Mouse (Mus musculus) Muller cell, postnatal 12 days (primary cell): ENCODE data around the gene Prkab1.

ENCODE experiments used
- DNase-seq: peaks from one replicate; pipeline ENCODE4 v3.0.0-alpha.2; 2015; ENCODE audit errors: inconsistent ontology term

The Prkab1 gene

DNA sequence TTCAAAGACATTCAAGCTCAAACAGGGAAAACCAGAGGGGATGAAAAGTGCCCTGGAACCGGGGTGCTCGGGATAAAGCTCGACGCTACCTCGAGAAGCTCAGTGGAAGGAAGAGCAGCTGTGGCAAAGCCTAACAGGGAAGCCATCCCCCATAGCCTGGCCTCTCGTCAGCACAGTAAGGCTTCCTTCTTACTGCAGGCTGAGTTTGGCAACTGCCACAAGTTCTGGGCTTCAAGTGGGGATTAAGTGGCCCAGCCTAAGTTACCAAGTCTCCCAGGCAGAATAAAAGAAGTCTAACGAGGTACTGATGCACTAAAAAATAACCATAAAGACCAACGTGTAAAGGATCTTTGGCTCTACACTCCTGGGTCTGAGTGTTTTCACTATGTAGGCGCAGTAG lies 6.1 kb downstream of the Prkab1 start:
- DNase-seq = no peak

DNA sequence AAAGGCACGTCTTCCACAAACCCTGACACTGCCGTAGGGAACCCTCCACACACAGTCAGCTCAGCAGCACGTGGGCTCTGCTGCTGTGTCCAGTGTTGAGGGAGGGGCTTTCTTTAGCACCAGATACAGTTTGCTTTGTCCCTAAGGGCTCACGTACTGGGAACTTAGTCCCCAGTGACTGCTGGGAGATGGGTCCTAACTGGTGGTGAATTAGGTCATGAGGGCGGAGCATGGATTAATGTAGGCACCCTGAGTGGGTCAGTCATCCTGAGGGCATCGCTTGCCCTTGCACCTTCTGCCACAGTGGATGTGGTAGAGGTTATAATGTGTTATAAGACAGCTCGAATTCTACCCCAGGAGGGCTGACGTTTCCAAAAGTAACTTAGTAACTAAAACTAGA lies 6.9 kb downstream of the Prkab1 start:
- DNase-seq = no peak

DNA sequence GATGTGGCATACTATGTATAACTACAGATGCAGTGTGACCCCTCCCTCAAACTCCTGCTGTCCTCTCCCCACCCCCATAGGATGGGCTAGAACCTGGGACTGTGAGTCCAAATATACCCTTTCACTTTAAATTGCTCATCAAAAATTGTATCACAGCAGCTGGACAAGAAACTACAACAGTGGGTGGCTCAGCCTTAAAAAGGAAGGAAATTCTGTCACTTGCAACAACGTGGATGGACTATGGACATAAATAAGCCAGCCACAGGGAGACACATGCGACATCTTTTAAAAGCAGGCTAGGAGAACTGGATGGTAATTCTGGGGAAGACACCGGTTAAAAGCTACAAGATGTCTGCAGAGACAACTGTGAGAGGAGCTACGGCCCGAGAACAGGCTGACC lies 7.8 kb downstream of the Prkab1 start:
- DNase-seq = no peak

DNA sequence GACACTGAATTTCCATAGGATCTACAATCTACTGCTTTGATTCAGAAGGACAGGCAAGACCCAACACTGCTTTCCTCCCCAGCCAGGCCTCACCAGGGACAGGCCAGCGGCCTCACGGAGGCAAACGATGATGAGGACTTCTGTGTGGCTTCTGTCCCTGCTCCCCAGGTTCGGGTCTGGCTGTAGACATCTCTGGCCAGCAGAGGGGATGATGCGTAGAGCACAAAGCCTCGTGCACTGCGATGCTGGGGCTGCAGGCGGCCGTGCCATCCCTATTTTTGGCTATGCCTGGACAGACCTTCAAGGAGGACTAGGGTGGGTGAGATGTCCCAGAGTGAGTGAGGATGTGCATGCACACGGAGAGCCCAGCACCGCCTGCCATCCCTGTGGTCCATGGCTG lies 10.1 kb downstream of the Prkab1 start:
- no peak for DNase-seq

DNA sequence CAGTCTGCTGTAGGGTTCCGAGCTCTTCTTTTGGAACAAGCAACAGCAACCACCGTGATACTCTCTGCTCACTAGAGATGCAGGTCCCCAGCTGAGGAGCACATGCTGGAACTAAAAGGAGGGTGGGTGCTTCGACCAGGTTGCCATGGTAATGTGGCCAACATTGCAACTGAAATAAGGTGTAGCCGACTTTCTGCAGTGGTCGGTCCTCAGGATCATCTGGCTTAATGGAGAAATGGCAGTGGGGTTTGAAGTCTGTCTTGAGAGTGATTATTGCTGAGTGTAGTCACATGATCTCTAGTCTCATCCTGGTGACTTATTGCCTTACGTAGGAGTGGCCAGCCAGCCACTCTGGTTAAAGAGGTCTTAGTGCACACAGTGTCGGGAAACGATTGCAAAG lies 10.5 kb downstream of the Prkab1 start:
- no peak for DNase-seq

DNA sequence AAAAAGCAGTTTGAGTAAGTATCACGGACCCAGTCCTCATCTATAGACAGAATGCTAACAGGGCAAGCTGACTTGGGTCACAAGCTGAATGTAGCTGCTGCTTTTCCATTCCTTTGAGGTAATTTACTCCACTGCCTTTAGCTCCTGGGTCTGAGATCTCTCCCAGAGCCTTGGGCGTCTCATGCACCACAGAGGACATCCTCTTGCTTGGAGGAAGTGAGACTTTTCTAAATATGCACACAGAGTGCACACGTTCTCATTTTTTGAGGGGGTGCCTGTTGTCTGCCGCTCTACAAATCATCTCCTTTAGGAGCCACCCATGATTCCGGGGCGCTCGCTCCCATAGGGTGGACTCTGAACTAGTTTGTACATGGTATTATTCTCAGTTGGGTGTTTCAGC lies 11.8 kb downstream of the Prkab1 start:
- no peak for DNase-seq

DNA sequence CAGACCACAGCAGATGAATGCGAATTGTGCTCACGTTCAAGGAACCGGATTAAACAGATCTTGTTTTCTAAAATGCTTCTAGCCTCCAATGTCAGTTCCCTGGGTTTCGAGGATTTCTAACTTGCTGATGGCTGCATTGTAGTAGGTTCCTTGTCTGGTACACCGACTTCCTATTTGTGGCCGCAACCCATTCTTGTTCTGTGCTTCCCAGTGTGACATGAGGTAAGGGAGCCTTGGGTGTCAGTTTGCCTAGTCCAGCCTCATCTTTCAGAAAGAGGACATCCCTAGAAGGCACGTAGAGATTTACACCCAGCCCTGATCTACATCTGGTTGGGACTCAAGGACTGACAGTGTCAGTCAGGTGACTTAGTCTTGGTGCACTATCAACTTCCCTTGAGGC lies 12.6 kb downstream of the Prkab1 start:
- no peak for DNase-seq

DNA sequence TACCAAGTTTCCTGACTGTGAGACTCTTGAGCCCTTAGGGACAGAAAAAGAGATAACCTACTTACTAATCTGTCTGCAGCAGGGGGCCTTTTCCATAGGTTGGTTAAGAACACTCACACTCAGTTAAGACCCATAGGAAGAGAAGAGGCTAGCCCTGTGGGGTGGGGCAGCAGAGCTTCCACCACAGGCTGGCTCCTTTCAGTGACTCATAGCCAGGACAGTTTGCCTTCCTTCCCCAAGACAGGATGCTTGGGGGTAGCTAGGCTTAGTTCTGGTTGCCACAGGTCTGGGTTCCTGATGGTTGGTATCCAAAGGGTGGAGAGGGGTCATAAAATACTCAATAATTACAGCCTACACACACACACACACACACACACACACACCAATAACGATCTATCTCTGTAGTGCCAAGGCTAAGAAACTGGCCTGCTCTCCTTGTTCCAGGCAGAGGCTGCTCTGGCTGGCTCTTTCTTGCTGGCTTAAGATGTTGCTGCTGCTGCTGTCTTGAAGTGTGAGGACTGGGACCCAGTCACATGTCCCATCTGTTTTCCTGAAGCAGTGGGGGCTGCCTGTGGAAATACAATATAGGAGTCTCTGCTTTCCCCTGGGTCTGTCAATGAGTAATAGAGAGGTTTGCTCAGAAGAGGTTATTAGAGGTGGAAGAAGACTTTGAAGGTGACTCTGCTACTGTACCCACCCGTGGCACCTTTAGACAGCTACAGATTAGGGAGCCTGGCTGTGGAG lies 14.3 kb downstream of the Prkab1 start:
- DNase-seq = no peak

DNA sequence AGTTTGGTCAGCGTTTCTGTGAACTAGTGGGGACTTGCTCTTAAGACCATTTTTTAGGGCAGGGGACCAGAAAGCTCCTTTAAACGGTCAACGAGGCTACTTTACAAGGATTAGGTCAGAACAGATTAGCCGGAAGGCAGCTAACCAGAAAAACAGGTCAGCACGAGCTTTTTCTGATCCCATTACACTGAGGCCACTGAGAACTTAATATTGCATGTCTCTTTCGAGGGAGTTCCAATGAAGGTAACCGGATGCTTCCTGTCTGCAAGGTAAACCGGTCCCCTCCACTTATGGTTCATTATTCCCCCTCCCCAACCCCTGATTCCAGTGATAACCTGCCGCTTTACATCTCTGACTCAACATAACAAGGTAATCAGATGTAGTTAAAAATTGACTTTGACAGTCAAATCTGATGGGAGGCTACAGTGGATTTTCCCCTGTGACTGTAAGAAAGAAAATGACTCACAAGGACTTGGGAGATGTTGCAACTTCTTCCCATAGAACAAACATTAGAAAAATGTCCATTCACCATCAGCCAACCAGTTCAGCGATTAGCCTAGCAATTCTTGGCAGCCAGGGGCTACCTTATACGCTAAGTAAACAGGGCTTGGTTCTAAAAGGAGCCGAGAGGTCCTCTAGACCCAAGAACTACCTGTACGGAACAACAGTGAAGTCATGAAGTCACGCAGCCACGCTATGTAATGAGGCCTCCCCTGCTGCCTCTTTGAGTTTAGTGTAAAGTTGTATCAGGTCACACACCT lies 15.0 kb downstream of the Prkab1 start:
- DNase-seq = peak; percentile 32

DNA sequence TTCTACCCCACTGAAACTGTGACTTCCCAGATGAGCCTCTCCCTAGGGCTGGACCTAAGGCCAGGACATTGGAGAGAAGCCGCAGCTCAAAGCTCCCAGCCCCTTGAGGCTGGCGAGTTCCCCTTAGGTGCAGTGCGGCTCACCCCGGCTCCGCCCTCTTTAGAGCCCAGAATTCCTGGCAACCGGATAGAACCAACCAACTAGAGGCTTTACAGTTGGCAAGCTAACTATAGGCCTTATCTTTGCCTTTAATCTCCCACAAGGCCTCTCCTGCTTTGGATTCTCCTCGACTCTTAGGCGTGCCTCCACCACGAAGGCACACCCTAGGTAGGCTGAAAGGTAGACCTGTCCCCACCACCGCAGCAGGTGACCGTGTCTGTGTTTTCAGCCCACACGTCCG lies 16.6 kb downstream of the Prkab1 start:
- no peak for DNase-seq

DNA sequence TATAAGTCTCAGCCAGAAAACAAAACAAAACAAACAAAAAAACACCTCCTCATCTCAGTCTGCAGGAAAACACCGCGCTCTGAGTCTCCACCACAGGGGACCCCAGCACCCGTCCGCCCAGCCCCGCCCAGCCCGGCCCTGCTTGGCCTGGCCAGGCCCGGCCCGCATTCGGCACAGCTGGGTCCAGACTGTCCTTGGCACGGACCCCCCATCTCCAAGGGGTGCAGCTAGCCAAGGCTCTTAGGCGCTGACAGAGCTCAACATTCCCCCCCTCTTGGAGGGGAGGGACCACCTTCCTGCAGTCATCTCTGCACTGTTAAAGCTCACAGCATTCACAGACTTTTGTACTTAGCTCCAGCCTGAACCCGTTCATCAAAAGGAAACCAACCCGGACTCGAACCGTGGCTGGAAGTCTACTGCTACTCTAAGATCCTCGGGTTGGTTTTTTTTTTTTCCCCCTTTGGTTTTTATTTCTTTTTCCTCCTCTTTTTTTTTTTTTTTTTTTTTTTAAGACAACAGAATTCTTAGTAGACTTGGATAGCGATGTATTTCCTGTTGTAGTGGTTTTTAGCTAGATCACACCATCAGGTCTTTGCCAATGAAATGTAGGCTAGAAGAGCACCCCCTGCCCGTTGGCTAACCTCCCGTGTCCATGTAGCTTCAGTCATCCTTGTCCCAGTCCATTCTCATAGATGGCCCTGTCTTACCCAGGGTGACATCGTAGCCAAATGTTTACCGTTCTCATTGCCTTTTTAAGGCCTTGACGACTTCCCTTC lies 17.8 kb downstream of the Prkab1 start:
- no peak for DNase-seq

DNA sequence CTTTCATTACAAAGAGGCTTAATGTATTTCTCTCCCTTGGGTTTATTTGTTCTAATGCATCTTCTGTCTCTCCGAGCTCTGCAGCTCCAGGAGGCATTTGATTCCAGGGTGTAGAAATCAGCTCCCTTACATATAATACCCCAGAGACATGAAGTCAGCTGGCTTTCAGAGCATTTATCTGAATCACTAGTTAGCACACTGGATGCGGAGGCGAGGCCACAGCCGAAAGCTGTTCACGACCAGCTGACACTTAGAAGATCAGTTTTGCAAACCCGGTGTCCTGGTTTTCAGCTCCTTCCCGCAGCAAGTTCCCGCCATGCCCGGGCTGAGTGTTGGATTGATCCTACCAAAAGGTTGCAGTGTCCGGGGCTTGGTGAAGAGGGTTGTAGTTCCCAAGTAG lies 20.0 kb downstream of the Prkab1 start:
- DNase-seq = no peak

DNA sequence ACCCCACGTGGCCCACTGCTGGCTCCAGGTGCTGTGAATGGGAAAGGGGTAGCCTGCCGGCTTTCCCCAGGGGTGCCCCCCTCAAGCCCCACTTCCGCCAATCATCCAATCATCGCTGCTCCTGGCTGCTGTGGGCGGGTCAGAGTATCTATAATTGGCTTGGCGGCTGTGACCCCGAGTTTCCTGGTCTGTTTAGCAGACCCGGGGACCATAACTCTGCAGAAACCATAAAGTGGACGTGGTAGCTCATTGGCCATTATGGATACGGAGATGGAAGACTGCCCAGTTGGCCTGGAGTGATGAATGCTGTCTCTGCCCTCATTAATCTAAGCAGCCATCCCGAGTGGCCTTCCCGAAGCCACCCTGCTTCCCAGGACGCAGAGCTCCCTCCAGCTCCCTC lies 20.5 kb downstream of the Prkab1 start:
- DNase-seq = no peak

DNA sequence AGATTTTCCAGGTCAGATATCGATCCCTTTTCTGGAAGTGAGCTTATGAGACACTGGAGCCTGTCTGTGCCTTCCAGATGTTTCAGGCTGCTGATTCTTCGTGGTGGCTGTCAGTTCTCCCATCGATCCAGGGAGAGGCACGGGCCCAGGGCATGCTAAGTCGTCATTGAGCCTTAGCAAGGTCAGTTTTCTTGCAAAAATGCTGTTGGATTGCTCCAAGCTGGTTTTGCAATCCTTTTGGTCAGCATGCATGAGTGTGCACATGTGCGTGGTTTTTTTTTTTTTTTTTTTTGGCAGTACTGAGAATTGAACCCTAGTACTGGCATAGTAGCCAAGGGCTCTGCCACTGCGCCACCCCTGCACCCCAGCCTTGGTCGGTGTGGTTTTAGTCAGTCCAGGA lies 21.2 kb downstream of the Prkab1 start:
- DNase-seq = no peak

DNA sequence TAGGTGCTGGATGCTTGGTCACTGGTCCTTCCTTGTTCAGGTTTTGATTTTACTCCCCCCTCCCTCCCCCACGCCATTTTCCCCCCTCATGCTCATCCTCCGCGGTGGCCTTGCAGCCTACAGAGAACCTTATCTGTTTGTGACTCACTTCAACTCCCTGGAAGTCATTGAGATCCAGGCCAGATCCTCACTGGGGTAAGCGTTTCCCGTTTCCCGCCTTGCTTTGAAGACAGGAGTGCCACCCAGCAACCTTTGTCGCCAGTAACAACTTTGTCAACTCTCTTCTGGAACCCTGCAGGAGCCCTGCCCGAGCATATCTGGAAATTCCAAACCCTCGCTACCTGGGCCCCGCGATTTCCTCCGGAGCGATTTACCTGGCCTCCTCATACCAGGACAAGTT lies 26.9 kb downstream of the Prkab1 start:
- no peak for DNase-seq

DNA sequence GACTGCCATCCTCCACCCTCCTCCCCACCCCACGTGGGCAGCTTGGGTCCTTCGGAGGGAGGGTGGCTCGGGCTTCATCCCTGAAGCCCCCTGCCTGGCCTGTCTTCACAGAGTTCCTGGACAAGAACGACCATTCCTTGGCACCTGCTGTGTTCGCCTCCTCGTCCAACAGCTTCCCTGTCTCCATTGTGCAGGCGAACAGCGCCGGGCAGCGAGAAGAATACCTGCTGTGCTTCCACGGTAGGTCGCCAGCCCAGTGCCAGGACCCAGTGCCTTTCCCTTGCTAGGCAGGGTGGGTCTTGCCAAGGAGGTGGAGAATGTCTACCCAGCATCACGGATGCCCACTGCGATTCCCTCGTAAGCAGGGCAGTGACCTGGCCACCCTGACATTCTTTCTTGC lies 30.2 kb downstream of the Prkab1 start:
- no peak for DNase-seq

DNA sequence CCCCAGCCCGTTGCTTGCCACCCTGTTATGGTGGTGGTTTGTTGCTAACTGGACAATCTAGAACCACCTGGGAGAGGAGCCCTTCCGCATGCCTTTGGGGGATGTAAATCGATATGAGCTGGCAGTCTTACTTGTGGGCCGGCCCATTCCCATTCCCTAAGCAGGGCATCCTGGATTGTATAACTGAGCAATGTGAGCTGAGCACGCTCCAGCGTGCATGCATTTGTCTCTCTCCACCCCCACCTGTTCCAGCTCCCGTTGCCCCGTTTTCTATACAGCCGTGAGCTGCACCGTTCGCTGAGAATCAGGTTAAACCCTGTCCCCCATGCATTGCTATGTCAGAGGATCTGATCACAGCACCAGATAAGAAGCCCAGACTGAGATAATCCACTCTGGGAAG lies 32.6 kb downstream of the Prkab1 start:
- DNase-seq = no peak

DNA sequence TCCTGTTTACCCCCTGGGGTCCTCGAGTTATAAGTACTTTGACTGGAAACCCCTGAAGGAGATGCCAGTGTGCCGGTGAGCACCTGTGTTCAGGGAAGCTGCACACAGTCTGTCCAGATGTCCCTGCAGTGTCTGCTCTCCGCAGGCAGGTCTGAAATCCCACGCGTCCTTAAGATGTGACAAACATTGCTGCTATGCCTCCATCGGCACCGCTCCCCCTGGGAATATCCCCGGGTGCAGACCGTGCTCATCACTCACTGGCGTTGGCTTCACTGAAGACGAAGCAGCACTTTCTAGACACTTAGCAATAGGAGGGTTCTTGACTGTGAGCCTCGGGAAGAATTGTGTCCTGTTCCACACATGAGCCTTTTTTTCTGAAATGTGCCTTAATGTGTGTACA lies 37.0 kb downstream of the Prkab1 start:
- DNase-seq = no peak

DNA sequence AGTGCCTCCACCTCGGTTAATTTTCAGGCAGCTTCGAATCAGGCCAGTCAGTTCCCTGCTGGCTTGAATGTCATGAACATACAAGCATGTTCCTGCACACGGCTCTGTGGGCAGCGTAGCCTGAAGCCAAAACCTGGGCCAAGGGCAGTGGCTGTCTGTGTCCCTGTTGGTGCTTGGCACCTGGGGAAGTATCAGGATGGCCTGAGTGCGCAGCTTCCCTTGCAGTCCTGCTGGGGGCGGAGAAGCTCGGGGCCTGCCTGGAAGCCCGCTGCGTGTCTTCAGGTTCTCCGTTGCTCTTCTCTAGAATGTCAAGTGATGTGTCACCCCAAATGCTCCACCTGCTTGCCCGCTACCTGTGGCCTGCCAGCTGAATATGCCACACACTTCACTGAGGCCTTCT lies 39.2 kb downstream of the Prkab1 start:
- DNase-seq = no peak

DNA sequence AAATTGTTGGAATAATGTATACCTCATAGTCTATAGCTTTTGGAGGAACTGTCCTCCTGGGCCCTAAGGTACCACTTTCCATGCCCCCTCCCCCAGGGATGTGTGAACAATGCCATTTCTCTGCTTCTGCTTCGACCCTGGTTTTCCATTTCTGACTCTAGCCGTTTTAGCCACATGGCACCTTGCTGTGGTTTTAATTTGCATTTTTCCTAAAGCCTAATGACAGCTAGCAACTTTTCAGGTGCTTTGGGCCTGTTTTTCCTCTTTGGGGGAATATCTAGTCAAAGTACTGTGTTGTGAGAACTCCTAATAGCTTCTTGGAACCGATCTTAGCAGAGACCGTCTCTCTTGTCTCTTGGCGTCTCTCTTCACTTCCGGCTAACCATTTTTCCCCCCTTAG lies 39.9 kb downstream of the Prkab1 start:
- no peak for DNase-seq

DNA sequence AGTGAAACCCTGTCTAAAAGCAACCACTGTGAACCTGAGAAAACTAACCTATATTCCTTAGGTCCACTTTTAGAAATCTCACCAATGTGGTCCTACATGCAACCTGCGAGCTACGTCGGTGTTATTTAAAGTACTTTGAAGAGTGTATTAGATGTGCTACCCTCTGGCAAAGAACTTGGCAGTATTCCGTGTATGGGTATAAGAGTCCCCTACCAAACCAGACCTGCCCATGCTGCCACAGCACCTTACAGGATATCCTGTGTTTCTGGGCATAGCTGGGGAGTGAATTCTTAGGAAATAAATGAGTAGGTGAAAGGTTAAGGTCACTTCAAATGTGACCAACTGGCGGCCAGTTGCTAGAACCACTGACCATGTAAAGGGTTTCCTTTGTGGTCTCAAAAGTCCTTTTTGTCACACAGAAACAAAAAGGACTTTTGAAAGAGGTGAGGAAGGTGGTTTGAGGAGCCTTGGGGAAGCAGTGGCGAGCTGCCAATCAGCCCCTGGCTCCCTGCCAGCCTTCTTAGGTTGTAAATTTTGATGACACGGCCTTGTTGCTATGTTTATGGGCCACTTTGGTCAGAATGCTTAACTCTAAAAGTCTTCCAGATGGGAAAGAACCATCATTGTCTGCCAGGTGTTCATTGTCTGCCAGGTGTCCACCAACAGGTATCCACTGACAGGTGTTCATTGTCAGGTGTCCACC lies 41.5 kb downstream of the Prkab1 start:
- DNase-seq = no peak

DNA sequence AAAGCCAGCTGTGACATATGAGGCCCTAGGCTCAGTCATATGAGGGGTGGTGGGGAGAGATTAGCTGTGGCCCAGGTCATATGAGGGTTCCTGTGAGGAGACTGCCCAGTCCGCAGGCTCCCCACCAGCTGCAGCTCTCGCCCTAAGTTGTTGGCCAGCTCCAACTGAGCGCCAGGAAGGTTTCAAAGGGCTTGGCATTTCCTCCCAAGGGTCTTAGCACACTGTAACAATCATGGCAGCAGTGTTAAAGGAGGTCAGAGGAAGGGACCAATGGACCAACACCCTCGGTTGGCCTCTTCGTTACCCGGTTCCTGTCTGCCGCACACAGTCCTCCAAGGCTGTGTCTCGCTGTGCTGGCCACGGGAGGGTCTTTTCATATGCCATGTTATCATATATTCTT lies 43.8 kb downstream of the Prkab1 start:
- DNase-seq = no peak
